Mouse (Mus musculus) adipocyte (in vitro differentiated cells): Measurements from ENCODE around the gene Coro2b.

Experiments
- DNase-seq: peaks from one replicate; pipeline ENCODE4 v3.0.0-alpha.2; 2016; ENCODE audit warnings: low spot score

Gene Coro2b

GRCm38 (mm10) chr9:62385727-62386518 lies 150.9 kb downstream of the Coro2b start:
- DNase-seq: no peak

- DNase-seq: no peak
Observed at GRCm38 (mm10) chr9:62385062-62385461, 151.8 kb downstream of the Coro2b start.

- DNase-seq: no peak
Observed at GRCm38 (mm10) chr9:62382519-62383084, 154.2 kb downstream of the Coro2b start.

GRCm38 (mm10) chr9:62381402-62381913 lies 155.4 kb downstream of the Coro2b start:
- DNase-seq: peak; percentile 58

- peak; percentile 49 for DNase-seq
Observed at GRCm38 (mm10) chr9:62380351-62380750, 156.5 kb downstream of the Coro2b start.

- no peak for DNase-seq
Observed at GRCm38 (mm10) chr9:62377897-62378296, 158.9 kb downstream of the Coro2b start.

- DNase-seq: no peak
Observed at GRCm38 (mm10) chr9:62374276-62374675, 162.6 kb downstream of the Coro2b start.

- DNase-seq: no peak
Observed at GRCm38 (mm10) chr9:62373222-62374123, 163.4 kb downstream of the Coro2b start.

GRCm38 (mm10) chr9:62372556-62373221 lies 164.2 kb downstream of the Coro2b start:
- DNase-seq: no peak

GRCm38 (mm10) chr9:62371745-62372555 lies 164.9 kb downstream of the Coro2b start:
- no peak for DNase-seq

- DNase-seq: no peak
Observed at GRCm38 (mm10) chr9:62370648-62371280, 166.1 kb downstream of the Coro2b start.

- no peak for DNase-seq
Observed at GRCm38 (mm10) chr9:62370186-62370585, 166.7 kb downstream of the Coro2b start.
